Mouse (Mus musculus) embryonic facial prominence, embryonic 15.5 days (tissue): ENCODE results near the gene Shisal2a. TPM values are rescaled to one million over a fixed set of nuclear protein-coding genes. Genes with fewer than 3 reads are reported as not detected.

Experiments
- polyA plus RNA-seq: library from polyadenylated mRNA; unstranded; fragments of >200 nt; fragmentation: Nextera tagmentation; extraction: Ambion mirVana; gene quantifications from 2 replicates; pipeline ENCODE4 v1.2.1, GENCODE M21; 2015

The Shisal2a gene
- polyA plus RNA-seq, 1 experiment from 2014 or later = 3.6 TPM

Other genes starting within 250 kb of the Shisal2a start
- gene Scp2, start 238.4 kb downstream of the Shisal2a start, polyA plus RNA-seq = 222 and 224 TPM in 2 replicates
- gene Echdc2, start 217.9 kb downstream of the Shisal2a start, polyA plus RNA-seq = 41.5 and 46.9 TPM in 2 replicates
- 0.11 and 0.12 TPM in 2 replicates for gene Zyg11a, start 165.3 kb downstream of the Shisal2a start, polyA plus RNA-seq
- 10.7 and 11.5 TPM in 2 replicates for gene Zyg11b, start 82.3 kb downstream of the Shisal2a start, polyA plus RNA-seq
- gene Coa7, start 55.2 kb downstream of the Shisal2a start, polyA plus RNA-seq = 39.9 and 42.9 TPM in 2 replicates
- gene Gpx7, start 23.6 kb upstream of the Shisal2a start, polyA plus RNA-seq = 114 and 120 TPM in 2 replicates
- gene Tut4, start 76.1 kb upstream of the Shisal2a start, polyA plus RNA-seq = 62.4 and 72.9 TPM in 2 replicates
- gene Prpf38a, start 196.0 kb upstream of the Shisal2a start, polyA plus RNA-seq = 78.7 and 82.5 TPM in 2 replicates
- 7.4 and 7.5 TPM in 2 replicates for gene Orc1, start 196.1 kb upstream of the Shisal2a start, polyA plus RNA-seq
- gene Cc2d1b, start 236.6 kb upstream of the Shisal2a start, polyA plus RNA-seq = 33.3 and 33.7 TPM in 2 replicates